Mouse (Mus musculus): ENCODE results near the gene Trim31. TPM values are rescaled to one million over a fixed set of nuclear protein-coding genes. Genes with fewer than 3 reads are reported as not detected.

Trim31 gene
- not detected in 2 replicates for polyA plus RNA-seq (2015; fragmentation: Nextera tagmentation; extraction: Ambion mirVana)

DNA sequence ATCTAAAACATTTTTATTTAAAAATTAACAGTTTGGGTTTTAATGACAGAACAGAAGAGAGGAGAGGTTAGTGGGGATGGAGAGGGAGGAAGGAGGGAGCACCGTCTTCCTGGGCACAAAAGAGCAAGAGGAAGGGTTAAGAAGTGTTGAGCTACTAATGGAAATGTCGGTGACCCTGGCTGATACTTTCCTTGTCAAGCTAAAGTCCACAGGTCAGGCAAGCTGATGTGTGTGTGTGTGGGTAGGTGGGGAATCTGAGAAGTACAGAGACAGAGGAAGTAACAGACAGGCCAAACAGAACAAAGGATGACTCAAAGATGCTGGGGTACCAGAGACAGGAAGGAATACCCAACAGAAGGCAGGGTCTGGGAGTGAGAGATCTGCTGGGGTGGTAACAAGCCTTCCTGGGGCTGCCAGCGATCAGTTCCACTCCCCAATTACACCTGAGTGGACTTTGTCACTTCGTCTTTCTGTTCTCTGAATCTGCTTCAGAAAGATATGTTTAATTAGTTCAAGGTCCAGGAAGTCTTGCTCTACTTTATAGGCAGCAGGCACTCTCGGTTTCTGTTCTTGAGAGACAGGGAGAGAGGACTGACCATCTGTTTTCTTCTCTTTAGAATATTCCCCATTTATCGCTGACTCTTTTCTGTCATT is at the start of gene Trim31:
TSS of gene Trim31 (plus strand) at position 567 of the 654 bp plus-strand sequence.
- Histone ChIP-seq H3K9ac (ENCODE audit: low read depth, low read length) (no peak within 1 kb of the TSS), H3K27ac (ENCODE audit: low read depth, low read length) (no peak within 1 kb of the TSS)
- 77% methylated on average over 6 of the region's 6 CpGs for WGBS

DNA sequence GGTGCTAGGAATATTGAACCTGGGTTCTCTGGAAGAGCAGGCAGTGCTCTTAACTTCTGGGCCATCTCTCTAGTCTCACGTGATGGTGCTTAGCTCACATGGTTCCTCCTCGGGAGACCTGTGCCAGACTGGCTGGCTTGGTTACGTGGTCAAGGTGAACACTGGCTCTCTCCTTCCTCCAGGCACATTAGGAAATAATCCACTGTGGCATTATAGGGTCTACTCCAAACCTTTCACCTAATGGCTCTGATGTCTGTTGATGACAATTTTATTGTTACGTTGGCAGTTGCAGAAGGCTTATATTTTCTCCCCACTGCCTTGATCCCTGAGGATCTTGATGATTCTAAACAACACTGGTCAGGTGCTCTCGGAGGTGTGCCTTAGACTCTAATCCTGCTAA is 49.0 kb upstream of the Trim31 start:
- ATAC-seq: no peak
- Histone ChIP-seq H3K27me3 (replicated peaks; ENCODE audit: control insufficient read depth, insufficient read depth, low read length) (no peaks in the 10 kb centered on the region), H3K9ac (ENCODE audit: low read depth, low read length) (no peak overlapping the region), H3K9me3 (ENCODE audit: control insufficient read depth, low read length) (no peaks in the 10 kb centered on the region), H3K4me3 (ENCODE audit: low read length) (no peak overlapping the region), H3K36me3 (ENCODE audit: control insufficient read depth, insufficient read depth, low read length) (peaks cover 27% of the 10 kb centered on the region), H3K27ac (ENCODE audit: low read depth, low read length) (no peak overlapping the region), H3K4me1 (ENCODE audit: control insufficient read depth, insufficient read depth, low read depth, low read length) (no peaks in the 10 kb centered on the region), H3K4me2 (ENCODE audit: low read length) (no peak overlapping the region)
- 85% methylated on average over 5 of the region's 5 CpGs for whole genome bisulfite sequencing

More for the DNA sequence above, at the start of gene Trim31:
- Histone ChIP-seq H3K4me1 (ENCODE audit: control insufficient read depth, insufficient read depth, low read depth, low read length) (no peaks in the 10 kb centered on the region), H3K4me3 (ENCODE audit: low read length) (no peak within 1 kb of the TSS), H3K4me2 (ENCODE audit: low read length) (no peak within 1 kb of the TSS), H3K9me3 (ENCODE audit: control insufficient read depth, low read length) (no peaks in the 10 kb centered on the region), H3K27me3 (replicated peaks; ENCODE audit: control insufficient read depth, insufficient read depth, low read length) (no peaks in the 10 kb centered on the region), H3K36me3 (ENCODE audit: control insufficient read depth, insufficient read depth, low read length) (no peaks in the 10 kb centered on the region)
- no peak for ATAC-seq

DNA sequence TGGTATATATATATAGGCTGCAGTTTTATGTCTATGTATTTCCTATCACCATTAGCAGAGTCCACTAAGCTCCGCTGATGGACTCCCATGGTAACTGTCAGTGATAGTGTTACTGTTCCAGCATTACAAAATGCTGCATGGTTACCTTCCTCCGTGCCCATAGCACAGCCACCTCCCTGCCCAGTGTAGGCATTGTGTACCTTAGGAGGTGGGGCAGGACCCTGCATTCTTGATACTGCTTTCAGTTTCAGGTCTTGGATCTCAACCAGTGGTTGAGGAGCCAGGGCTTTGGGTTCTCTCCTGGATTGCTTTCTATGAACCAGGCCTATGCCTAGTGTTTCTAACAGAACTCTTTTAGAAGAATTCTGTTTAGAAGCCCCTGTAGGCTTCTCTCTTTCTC is 47.9 kb upstream of the Trim31 start:
- WGBS: 89% methylated on average over 2 of the region's 2 CpGs
- peaks cover 36% of the 10 kb centered on the region for H3K36me3 ChIP-seq (ENCODE audit: control insufficient read depth, insufficient read depth, low read length)
- no peak for ATAC-seq
- no peak overlapping the region for H3K27ac ChIP-seq (ENCODE audit: low read depth, low read length)
- no peaks in the 10 kb centered on the region for H3K4me1 ChIP-seq (ENCODE audit: control insufficient read depth, insufficient read depth, low read depth, low read length)
- H3K4me3 ChIP-seq (ENCODE audit: low read length): no peak overlapping the region
- H3K9me3 ChIP-seq (ENCODE audit: control insufficient read depth, low read length): no peaks in the 10 kb centered on the region
- no peak overlapping the region for H3K9ac ChIP-seq (ENCODE audit: low read depth, low read length)
- H3K4me2 ChIP-seq (ENCODE audit: low read length): no peak overlapping the region
- no peaks in the 10 kb centered on the region for H3K27me3 ChIP-seq (replicated peaks; ENCODE audit: control insufficient read depth, insufficient read depth, low read length)

DNA sequence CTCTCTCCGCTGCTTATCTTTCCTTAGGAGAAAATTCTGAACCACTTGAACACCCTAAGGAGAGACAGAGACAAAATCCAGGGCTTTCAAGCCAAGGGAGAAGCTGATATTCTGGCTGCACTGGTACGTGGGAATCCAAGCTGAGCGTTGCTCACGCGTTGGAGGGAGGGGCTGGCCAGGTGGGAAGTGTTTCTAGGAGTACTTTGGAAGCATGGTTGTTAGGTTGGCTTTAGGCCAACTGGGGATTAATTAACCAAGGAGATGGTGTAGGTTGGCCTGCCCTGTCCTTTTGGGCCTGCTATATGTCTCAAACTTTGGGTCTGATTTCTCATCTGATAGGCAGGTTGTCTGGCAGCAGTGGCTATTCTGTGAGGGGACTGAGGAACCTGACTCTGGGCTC is 46.7 kb upstream of the Trim31 start:
- Histone ChIP-seq H3K27me3 (replicated peaks; ENCODE audit: control insufficient read depth, insufficient read depth, low read length) (no peaks in the 10 kb centered on the region), H3K4me1 (ENCODE audit: control insufficient read depth, insufficient read depth, low read depth, low read length) (no peaks in the 10 kb centered on the region), H3K9ac (ENCODE audit: low read depth, low read length) (no peak overlapping the region), H3K4me2 (ENCODE audit: low read length) (no peak overlapping the region), H3K4me3 (ENCODE audit: low read length) (no peak overlapping the region), H3K27ac (ENCODE audit: low read depth, low read length) (no peak overlapping the region), H3K9me3 (ENCODE audit: control insufficient read depth, low read length) (no peaks in the 10 kb centered on the region), H3K36me3 (ENCODE audit: control insufficient read depth, insufficient read depth, low read length) (peaks cover 36% of the 10 kb centered on the region)
- no peak for ATAC-seq
- 86% methylated on average over 5 of the region's 5 CpGs for WGBS

DNA sequence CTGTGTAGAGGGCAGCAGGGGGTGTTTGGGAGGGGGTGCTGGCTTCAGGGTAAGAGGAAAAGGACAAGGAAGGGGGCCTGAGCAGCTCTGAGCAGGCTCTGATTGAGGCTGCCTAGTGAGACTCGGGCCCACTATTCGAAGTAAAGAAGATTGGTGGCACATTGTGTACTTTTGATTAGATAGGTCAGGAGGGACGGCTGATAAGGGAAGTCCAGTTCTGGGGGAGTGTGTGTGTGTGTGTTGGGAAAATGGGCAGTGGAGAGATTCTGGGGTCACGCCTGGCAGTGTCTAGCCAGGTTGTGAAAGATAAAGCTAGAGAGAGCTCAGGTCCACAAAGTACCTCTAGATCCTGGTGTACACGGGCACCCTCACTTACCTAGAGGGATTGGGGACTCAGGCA is 46.3 kb upstream of the Trim31 start:
- H3K36me3 ChIP-seq (ENCODE audit: control insufficient read depth, insufficient read depth, low read length): peaks cover 39% of the 10 kb centered on the region
- H3K27me3 ChIP-seq (replicated peaks; ENCODE audit: control insufficient read depth, insufficient read depth, low read length): no peaks in the 10 kb centered on the region
- no peaks in the 10 kb centered on the region for H3K4me1 ChIP-seq (ENCODE audit: control insufficient read depth, insufficient read depth, low read depth, low read length)
- 97% methylated on average over 5 of the region's 5 CpGs for WGBS
- H3K9ac ChIP-seq (ENCODE audit: low read depth, low read length): no peak overlapping the region
- no peak overlapping the region for H3K27ac ChIP-seq (ENCODE audit: low read depth, low read length)
- H3K9me3 ChIP-seq (ENCODE audit: control insufficient read depth, low read length): no peaks in the 10 kb centered on the region
- ATAC-seq: no peak
- no peak overlapping the region for H3K4me2 ChIP-seq (ENCODE audit: low read length)
- H3K4me3 ChIP-seq (ENCODE audit: low read length): no peak overlapping the region

DNA sequence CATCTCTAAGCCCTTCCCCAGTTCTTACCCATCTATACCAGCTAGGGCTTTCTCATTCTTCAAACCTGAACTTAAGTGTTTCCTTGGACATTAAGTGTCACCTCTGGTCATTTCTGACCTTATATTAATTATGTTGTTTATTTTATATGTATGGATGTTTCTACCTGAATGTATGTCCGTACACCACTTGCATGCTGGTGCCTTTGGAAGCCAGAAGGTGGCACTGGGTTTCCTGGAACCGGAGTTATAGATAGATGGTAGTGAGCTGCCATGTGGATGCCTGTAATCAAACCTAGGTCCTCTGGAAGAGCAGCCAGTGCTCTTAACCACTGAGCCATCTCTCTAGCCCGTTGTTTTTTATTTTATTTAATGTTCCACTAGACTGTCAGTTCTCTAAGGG is 42.4 kb upstream of the Trim31 start:
- H3K4me2 ChIP-seq (ENCODE audit: low read length): no peak overlapping the region
- no peak overlapping the region for H3K4me3 ChIP-seq (ENCODE audit: low read length)
- 97% methylated on average over 3 of the region's 3 CpGs for WGBS
- H3K4me1 ChIP-seq (ENCODE audit: control insufficient read depth, insufficient read depth, low read depth, low read length): no peaks in the 10 kb centered on the region
- no peak overlapping the region for H3K9ac ChIP-seq (ENCODE audit: low read depth, low read length)
- peaks cover 59% of the 10 kb centered on the region for H3K36me3 ChIP-seq (ENCODE audit: control insufficient read depth, insufficient read depth, low read length)
- no peaks in the 10 kb centered on the region for H3K9me3 ChIP-seq (ENCODE audit: control insufficient read depth, low read length)
- H3K27ac ChIP-seq (ENCODE audit: low read depth, low read length): no peak overlapping the region
- ATAC-seq: no peak
- no peaks in the 10 kb centered on the region for H3K27me3 ChIP-seq (replicated peaks; ENCODE audit: control insufficient read depth, insufficient read depth, low read length)

DNA sequence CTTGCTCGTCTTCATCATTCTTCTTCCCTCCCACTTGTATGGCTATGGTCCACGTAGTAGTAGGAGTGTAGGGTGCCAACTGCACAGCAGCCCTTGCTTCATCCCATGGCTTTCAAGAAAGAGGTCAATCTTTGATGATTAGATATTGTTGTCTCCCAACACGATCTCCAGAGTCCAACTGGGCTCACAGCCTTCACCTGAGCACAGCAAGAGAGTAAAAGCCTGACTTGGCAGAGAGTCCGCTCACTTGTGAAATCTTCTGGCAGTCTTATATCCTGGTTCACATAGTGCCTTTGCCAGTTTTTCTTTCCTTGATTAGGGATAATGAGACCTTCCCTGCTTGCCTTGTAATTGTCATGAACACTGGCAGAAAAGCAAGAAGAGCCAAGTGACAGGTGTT is 41.7 kb upstream of the Trim31 start:
- H3K27me3 ChIP-seq (replicated peaks; ENCODE audit: control insufficient read depth, insufficient read depth, low read length): no peaks in the 10 kb centered on the region
- peaks cover 53% of the 10 kb centered on the region for H3K36me3 ChIP-seq (ENCODE audit: control insufficient read depth, insufficient read depth, low read length)
- no peaks in the 10 kb centered on the region for H3K4me1 ChIP-seq (ENCODE audit: control insufficient read depth, insufficient read depth, low read depth, low read length)
- H3K9ac ChIP-seq (ENCODE audit: low read depth, low read length): no peak overlapping the region
- ATAC-seq: no peak
- no peak overlapping the region for H3K4me2 ChIP-seq (ENCODE audit: low read length)
- WGBS: 96% methylated on average over 4 of the region's 4 CpGs
- no peak overlapping the region for H3K4me3 ChIP-seq (ENCODE audit: low read length)
- H3K9me3 ChIP-seq (ENCODE audit: control insufficient read depth, low read length): no peaks in the 10 kb centered on the region
- no peak overlapping the region for H3K27ac ChIP-seq (ENCODE audit: low read depth, low read length)

DNA sequence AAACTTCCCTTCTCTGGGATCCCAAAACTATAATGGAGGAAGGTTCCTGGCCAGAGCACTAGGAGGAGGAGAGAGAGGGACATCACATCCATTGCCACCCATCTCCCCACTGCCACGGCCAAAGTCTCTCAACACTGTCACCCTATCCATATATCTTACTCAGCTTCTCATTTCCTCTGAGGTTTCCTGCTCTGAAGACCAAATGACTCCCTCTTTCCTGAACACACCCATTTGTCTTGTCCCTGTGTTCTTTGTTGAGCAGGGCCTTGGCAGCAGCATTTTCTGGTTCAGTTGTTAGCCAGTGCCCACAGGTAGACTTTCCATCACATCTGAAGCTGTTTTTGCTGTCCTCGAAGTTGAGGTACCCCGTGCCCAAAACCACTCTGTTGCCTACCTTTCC is 39.7 kb upstream of the Trim31 start:
- no peak overlapping the region for H3K4me3 ChIP-seq (ENCODE audit: low read length)
- H3K27me3 ChIP-seq (replicated peaks; ENCODE audit: control insufficient read depth, insufficient read depth, low read length): no peaks in the 10 kb centered on the region
- ATAC-seq: no peak
- H3K4me1 ChIP-seq (ENCODE audit: control insufficient read depth, insufficient read depth, low read depth, low read length): no peaks in the 10 kb centered on the region
- no peak overlapping the region for H3K4me2 ChIP-seq (ENCODE audit: low read length)
- H3K9ac ChIP-seq (ENCODE audit: low read depth, low read length): no peak overlapping the region
- no peaks in the 10 kb centered on the region for H3K9me3 ChIP-seq (ENCODE audit: control insufficient read depth, low read length)
- peaks cover 41% of the 10 kb centered on the region for H3K36me3 ChIP-seq (ENCODE audit: control insufficient read depth, insufficient read depth, low read length)
- no peak overlapping the region for H3K27ac ChIP-seq (ENCODE audit: low read depth, low read length)
- WGBS: 100% methylated on average over 3 of the region's 3 CpGs

DNA sequence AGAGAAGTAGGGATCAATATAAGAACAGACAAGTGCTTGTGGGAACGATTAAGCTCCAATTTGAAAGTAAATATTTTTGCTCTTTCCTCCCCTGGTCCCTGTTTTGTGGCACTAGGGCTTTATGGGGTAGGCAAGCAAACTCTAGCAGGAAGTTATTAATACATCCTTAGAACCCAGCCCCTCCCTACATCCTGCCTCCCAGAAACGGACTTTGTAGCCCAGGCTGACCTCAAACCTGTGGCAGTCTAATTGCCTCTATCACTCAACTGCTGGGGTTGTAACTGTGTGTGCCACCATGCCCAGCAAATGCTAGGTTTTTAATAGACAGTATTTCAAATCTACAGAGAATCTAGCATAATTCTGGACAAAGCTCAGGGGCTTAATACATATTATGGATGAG is 36.2 kb upstream of the Trim31 start:
- no peak overlapping the region for H3K4me3 ChIP-seq (ENCODE audit: low read length)
- H3K4me2 ChIP-seq (ENCODE audit: low read length): no peak overlapping the region
- peaks cover 1% of the 10 kb centered on the region; the same call in 1 of the 2 replicates for H3K4me1 ChIP-seq (ENCODE audit: control insufficient read depth, insufficient read depth, low read depth, low read length)
- 72% methylated on average over 2 of the region's 2 CpGs for WGBS
- H3K9me3 ChIP-seq (ENCODE audit: control insufficient read depth, low read length): no peaks in the 10 kb centered on the region
- peaks cover 20% of the 10 kb centered on the region for H3K36me3 ChIP-seq (ENCODE audit: control insufficient read depth, insufficient read depth, low read length)
- no peak for ATAC-seq
- no peak overlapping the region for H3K9ac ChIP-seq (ENCODE audit: low read depth, low read length)
- H3K27me3 ChIP-seq (replicated peaks; ENCODE audit: control insufficient read depth, insufficient read depth, low read length): no peaks in the 10 kb centered on the region; the same call in 1 of the 2 replicates
- H3K27ac ChIP-seq (ENCODE audit: low read depth, low read length): no peak overlapping the region

All from hindbrain, embryonic 16.5 days (tissue).